Mouse (Mus musculus): ENCODE results near the gene Sox5.

DNA sequence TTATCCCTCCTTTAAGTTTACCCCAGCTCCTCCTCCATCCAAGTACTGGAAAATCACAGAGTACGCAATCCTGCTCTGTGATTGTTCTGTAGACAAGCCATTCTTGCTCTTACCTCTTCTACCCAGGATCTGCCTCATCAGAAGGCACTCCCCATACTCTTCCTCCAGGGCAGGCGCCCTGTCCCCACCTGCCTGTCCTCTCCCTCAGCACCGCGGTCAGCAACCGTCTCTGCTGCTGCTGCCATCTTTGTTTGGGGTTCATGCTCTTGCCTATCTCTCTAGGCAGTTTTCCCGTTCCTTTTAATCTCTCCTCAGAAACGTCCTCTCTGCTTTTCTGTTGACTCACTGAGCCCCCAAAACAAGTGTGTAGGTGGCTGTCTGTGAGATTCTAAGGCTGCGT is 236.2 kb downstream of the Sox5 start:
- TF ChIP-seq CTCF (IDR thresholded peaks at IDR 0.05; ENCODE audit: low read depth) (no peak), EP300 (IDR thresholded peaks at IDR 0.05; ENCODE audit: low read depth) (no peak)

Measured in liver, embryonic 14.5 days (tissue).